Mouse (Mus musculus) layer of hippocampus, adult 18-20 months (tissue): ENCODE data around the gene Zfp40. TPM values are rescaled to one million over a fixed set of nuclear protein-coding genes. Genes with fewer than 3 reads are reported as not detected.

Source experiments
- DNase-seq, 2 experiments: peaks; one replicate each; pipeline ENCODE4 v3.0.0; 2022; ENCODE audit warnings: low spot score in 2 of 2
- long read RNA-seq: library from polyadenylated mRNA; stranded (forward); transcript quantifications from one replicate; pipeline ENCODE4 v2.0.0, GENCODE M21; 2021
- total RNA-seq, 2 experiments: library from RNA; stranded (reverse); gene quantifications; 2 replicates each; pipeline ENCODE4 v1.2.3; 2021

Gene Zfp40
- total RNA-seq = 10 to 100 TPM; 18.0 to 19.4 TPM
- long read RNA-seq, partial matches to known transcripts = 2 of 5 reads
- long read RNA-seq, other reads (novel, unspliced or antisense) = 1 of 5 reads

- peak; percentile 87 to 94 for DNase-seq
Measured at GRCm38 (mm10) chr17:23192453-23193379, at the start of gene Zfp40. TSS of gene Zfp40 (minus strand) at chr17:23193252.

- no peak for DNase-seq
Measured at GRCm38 (mm10) chr17:23218320-23218719, 25.3 kb upstream of the Zfp40 start.

GRCm38 (mm10) chr17:23199856-23200255, 6.8 kb upstream of the Zfp40 start:
- peak in 1 of 2 experiments; percentile 10 for DNase-seq

- DNase-seq = peak; percentile 40 to 64
Measured at GRCm38 (mm10) chr17:23193441-23193840, 389 bp upstream of the Zfp40 start.

GRCm38 (mm10) chr17:23187680-23188079, 5.4 kb downstream of the Zfp40 start:
- DNase-seq = no peak

Other genes starting within 250 kb of the Zfp40 start
- not detected for gene Vmn2r-ps130, start 132.1 kb downstream of the Zfp40 start, total RNA-seq
- gene Vmn2r114, start 119.3 kb upstream of the Zfp40 start, total RNA-seq = not detected
- gene Vmn2r115, start 150.5 kb upstream of the Zfp40 start, total RNA-seq = not detected
- gene Vmn2r116, start 191.4 kb upstream of the Zfp40 start, total RNA-seq = not detected